Mouse (Mus musculus) adrenal gland, postnatal 14 days (tissue): ENCODE measurements around the gene Galnt18. TPM values are rescaled to one million over a fixed set of nuclear protein-coding genes. Genes with fewer than 3 reads are reported as not detected.

ENCODE experiments used
- DNase-seq: peaks from one replicate; pipeline ENCODE4 v3.0.0; 2021; ENCODE audit warnings: mixed read lengths
- microRNA-seq, 2 experiments: library from miRNA; unstranded; fragments of <30 nt; microRNA quantifications; one replicate each; pipeline ENCODE4 v1.2.0; 2021
- total RNA-seq: library from RNA; stranded (reverse); gene quantifications from 2 replicates; pipeline ENCODE4 v1.2.3, GENCODE M21; 2021

The Galnt18 gene
- total RNA-seq, 1 experiment from 2014 or later: 18.4 TPM

DNA sequence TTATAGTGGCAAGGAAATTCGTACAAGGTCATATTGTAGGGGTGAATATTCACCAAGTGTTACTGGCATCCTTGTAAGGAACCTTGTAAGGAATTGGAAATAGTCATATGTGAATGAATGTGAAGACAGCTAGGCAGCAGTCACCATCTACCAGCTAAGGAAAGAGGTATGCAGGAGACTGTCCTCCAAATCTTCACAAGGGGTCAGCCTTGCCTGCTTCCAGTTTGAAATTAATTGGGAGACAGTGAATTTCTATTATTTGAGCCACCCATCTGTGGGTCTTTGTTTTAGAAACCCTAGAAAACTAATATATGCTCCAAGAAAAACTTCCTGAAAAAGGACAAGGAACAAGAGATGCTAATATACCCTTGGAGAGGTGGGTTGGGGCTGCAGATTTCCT is 313.1 kb downstream of the Galnt18 start:
- no peak for DNase-seq

DNA sequence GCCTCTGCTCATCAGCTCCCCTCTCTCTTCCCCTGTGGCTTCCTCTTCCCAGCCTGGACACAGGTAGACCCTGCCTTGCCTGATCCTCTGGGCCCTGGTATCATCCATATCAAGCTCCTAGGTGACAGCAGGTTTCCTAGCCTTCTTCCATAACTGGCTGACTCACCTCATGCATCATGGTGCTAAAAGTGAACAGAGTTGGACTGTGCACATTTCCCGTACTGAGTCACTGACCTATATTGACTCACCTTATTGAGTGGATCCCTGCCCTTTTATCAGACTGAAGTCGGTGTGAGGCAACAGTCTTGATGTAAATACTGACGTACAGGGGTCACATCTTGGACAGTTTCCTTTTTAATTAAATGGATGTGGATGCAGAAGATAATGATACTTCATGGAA is 313.7 kb downstream of the Galnt18 start:
- no peak for DNase-seq

GRCm38 (mm10) chr7:111459716-111460115 is 320.1 kb downstream of the Galnt18 start:
- DNase-seq: no peak

DNA sequence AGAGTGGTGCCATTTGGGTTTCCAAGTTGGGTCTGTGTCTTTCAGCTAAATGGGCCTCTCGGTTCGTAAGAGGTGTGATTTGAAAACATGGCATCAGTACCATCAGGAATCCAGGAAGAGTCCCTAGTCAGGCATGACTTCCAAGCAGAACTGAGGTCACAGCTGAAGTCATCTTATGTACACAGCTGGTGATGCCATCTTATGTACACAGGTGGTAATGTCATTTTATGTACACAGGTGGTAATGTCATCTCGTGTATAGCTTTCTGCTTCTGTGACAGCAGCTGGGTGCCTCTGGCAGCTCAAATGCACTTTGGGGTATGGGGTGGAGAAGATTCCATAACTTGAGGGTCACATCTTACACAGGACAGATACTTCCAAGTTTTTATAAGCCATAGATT is 323.8 kb downstream of the Galnt18 start:
- DNase-seq: no peak

GRCm38 (mm10) chr7:111455541-111455940 is 324.2 kb downstream of the Galnt18 start:
- no peak for DNase-seq

- no peak for DNase-seq
Observed at GRCm38 (mm10) chr7:111452000-111452399, 327.8 kb downstream of the Galnt18 start.

- DNase-seq: no peak
Observed at GRCm38 (mm10) chr7:111450286-111451095, 329.3 kb downstream of the Galnt18 start.

GRCm38 (mm10) chr7:111433173-111433572 is 346.6 kb downstream of the Galnt18 start:
- DNase-seq: no peak

- no peak for DNase-seq
Observed at GRCm38 (mm10) chr7:111427392-111427791, 352.4 kb downstream of the Galnt18 start.

Small RNAs within 50 kb of the gene (microRNA-seq; reads per million reads assigned to microRNA genes)
- gene Gm25787: 0 reads per million in 2 experiments

Other genes with a start within 250 kb of the Galnt18 start
- 62.6 and 63.0 TPM in 2 replicates for gene Usp47, start 243.5 kb upstream of the Galnt18 start, total RNA-seq